Mouse (Mus musculus): ENCODE data around the gene Ndufs2.

- TF ChIP-seq POLR2A (IDR thresholded peaks at IDR 0.05; ENCODE audit: control insufficient read depth, extremely low read depth, insufficient read depth, low read length, poor library complexity) = no peak
- TF ChIP-seq CTCF (IDR thresholded peaks at IDR 0.05; ENCODE audit: borderline replicate concordance, control insufficient read depth, extremely low read depth, insufficient read depth, low read length, poor library complexity) = no peak
Observed at GRCm38 (mm10) chr1:171263185-171263611, 12.0 kb upstream of the Ndufs2 start.

All from thymus, adult 2 months (tissue).